Mouse (Mus musculus) A20 (cell line): ENCODE data around the gene Apoc2.

Source experiments
- DNase-seq: peaks from one replicate; pipeline ENCODE4 v3.0.0-alpha.2; 2011; ENCODE audit warnings: low read depth, low spot score

Apoc2 gene

GRCm38 (mm10) chr7:19678901-19679300 is 1.2 kb upstream of the Apoc2 start:
- DNase-seq = no peak

GRCm38 (mm10) chr7:19676662-19677061 is 1.1 kb downstream of the Apoc2 start:
- no peak for DNase-seq

GRCm38 (mm10) chr7:19675824-19676223 is 1.9 kb downstream of the Apoc2 start:
- DNase-seq = no peak

- no peak for DNase-seq
These were observed 4.5 kb downstream of the Apoc2 start for GRCm38 (mm10) chr7:19673083-19673699.

GRCm38 (mm10) chr7:19671511-19671910 is 6.2 kb downstream of the Apoc2 start:
- no peak for DNase-seq

GRCm38 (mm10) chr7:19668947-19669721 is 8.6 kb downstream of the Apoc2 start:
- peak; percentile 94 for DNase-seq

- DNase-seq = peak; percentile 87
These were observed 10.3 kb downstream of the Apoc2 start for GRCm38 (mm10) chr7:19667434-19667833.

- DNase-seq = peak; percentile 68
These were observed 11.0 kb downstream of the Apoc2 start for GRCm38 (mm10) chr7:19666750-19667149.

GRCm38 (mm10) chr7:19664955-19665841 is 12.5 kb downstream of the Apoc2 start, which contains the start of gene Clptm1:
Clptm1 (minus strand) TSS chr7:19665033.
- DNase-seq = peak; percentile 99

GRCm38 (mm10) chr7:19664455-19664954 is 13.2 kb downstream of the Apoc2 start:
- DNase-seq = no peak

- no peak for DNase-seq
These were observed 13.8 kb downstream of the Apoc2 start for GRCm38 (mm10) chr7:19663940-19664339.

- DNase-seq = no peak
These were observed 25.1 kb downstream of the Apoc2 start for GRCm38 (mm10) chr7:19652614-19653013.

GRCm38 (mm10) chr7:19651063-19651786 is 26.5 kb downstream of the Apoc2 start:
- no peak for DNase-seq

GRCm38 (mm10) chr7:19641223-19641622 is 36.5 kb downstream of the Apoc2 start:
- DNase-seq = no peak

- DNase-seq = no peak
These were observed 42.5 kb downstream of the Apoc2 start for GRCm38 (mm10) chr7:19635074-19635827.

GRCm38 (mm10) chr7:19634591-19634990 is 43.1 kb downstream of the Apoc2 start:
- DNase-seq = no peak

- DNase-seq = no peak
These were observed 43.9 kb downstream of the Apoc2 start for GRCm38 (mm10) chr7:19633855-19634254.

GRCm38 (mm10) chr7:19633197-19633596 is 44.5 kb downstream of the Apoc2 start:
- no peak for DNase-seq

- DNase-seq = no peak
These were observed 45.0 kb downstream of the Apoc2 start for GRCm38 (mm10) chr7:19632720-19633119.

- no peak for DNase-seq
These were observed 45.5 kb downstream of the Apoc2 start for GRCm38 (mm10) chr7:19632275-19632674.

- peak; percentile 91 for DNase-seq
These were observed 48.4 kb downstream of the Apoc2 start, which contains the start of gene Relb for GRCm38 (mm10) chr7:19629361-19629734. Relb (minus strand) TSS chr7:19629438.
